8 mouse cellular contexts compared by ENCODE assay signal in the genomic region with DNA sequence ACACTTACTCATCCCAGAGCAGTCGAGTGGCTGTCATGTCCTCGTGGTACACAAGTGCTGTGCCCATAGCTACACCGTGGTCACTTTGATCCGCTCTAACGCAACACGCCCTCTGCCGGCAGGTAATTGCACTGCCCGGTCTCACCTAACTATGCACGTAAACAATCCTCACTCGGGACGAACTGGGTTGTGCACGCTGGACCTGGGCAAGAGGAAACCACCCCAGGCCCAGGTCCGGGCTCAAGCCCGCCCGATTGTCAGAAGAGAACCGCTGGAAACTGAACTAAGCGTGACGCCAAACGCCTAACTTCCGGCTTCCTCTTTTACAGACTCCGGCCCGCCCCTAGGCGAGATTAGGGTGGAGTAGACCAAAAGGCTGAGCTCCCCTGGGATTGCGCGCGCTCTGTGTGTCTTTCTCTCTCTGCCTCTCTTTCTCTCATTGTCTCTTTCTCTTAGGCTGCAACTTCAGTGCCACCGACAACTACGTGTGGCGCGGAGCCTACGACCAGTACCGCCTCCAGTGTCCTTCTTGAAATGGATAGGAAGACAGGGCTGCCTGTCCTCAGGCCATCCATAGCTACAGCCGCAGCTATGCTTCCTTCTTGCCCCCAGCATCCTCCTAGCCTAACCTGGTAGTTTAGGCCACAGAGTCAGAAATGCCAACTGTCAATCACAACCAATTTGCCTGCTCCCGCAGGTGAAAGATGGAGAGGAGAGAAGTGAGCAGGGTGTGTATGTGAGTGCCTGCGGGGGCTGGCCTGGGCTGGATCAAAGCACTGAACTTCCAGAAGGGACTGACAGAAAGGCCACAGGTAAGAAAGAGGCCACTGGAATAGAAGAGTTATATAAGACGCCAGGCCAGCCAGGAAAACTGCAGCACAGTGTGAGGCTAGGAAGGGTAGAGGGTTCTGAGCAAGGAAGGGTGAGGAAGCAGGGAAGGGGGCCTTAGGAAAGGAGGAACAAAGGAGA. TPM values are rescaled to one million over a fixed set of nuclear protein-coding genes. Genes with fewer than 3 reads are reported as not detected.
DNase-seq lines count a peak whose midpoint lies in the region; ATAC-seq and TF ChIP-seq lines count a peak whose summit lies in the region.

A gene (minus strand): TSS at position 319 of the 969 bp plus-strand sequence.

- ATAC-seq in hindbrain, embryonic 11.5 days (ENCODE audit: low FRiP score): peak; percentile 91
- peak; percentile 88 for ATAC-seq in lung, postnatal 0 days

- no peaks in the 10 kb centered on the region for H3K36me3 ChIP-seq in hindbrain, embryonic 11.5 days (ENCODE audit: control insufficient read depth, insufficient read depth, low read length)
- H3K36me3 ChIP-seq in lung, postnatal 0 days (ENCODE audit: insufficient read depth, low read length): no peaks in the 10 kb centered on the region

- H3K4me3 ChIP-seq in hindbrain, embryonic 11.5 days (ENCODE audit: low read depth, low read length): peak within 1 kb of the TSS; percentile 55
- H3K4me3 ChIP-seq in lung, postnatal 0 days (ENCODE audit: low read depth, low read length): peak within 1 kb of the TSS; percentile 51

- no peak; the same call in 1 of the 2 replicates for TF ChIP-seq EP300 in lung, postnatal 0 days (IDR thresholded peaks at IDR 0.05)

- peak; percentile 96 for TF ChIP-seq CTCF in lung, postnatal 0 days (IDR thresholded peaks at IDR 0.05)

- DNase-seq in NIH3T3 (ENCODE audit: low read depth): peak; percentile 89
- peak; percentile 94 to 97 for DNase-seq in cerebellum, postnatal 10 days
- DNase-seq in frontal cortex, postnatal 10 days (ENCODE audit: low spot score in 2 of 2): peak; percentile 70 to 75
- DNase-seq in hindbrain, embryonic 11.5 days (ENCODE audit: low spot score): peak; percentile 92
- DNase-seq in layer of hippocampus, postnatal 10 days (ENCODE audit: low spot score in 2 of 2): peak; percentile 83 to 86
- peak; percentile 89 for DNase-seq in lung, postnatal 0 days (ENCODE audit: low spot score)
- peak; percentile 62 for DNase-seq in ovary, postnatal 10 days (ENCODE audit: low spot score)
- DNase-seq in thymus, postnatal 10 days (ENCODE audit: low spot score in 2 of 2): peak; percentile 62 to 75

- H3K27me3 ChIP-seq in hindbrain, embryonic 11.5 days (ENCODE audit: control insufficient read depth, insufficient read depth, low read length): no peaks in the 10 kb centered on the region
- no peaks in the 10 kb centered on the region for H3K27me3 ChIP-seq in lung, postnatal 0 days (replicated peaks; ENCODE audit: insufficient read depth, low read length)

- H3K9me3 ChIP-seq in hindbrain, embryonic 11.5 days (ENCODE audit: control insufficient read depth, low read length): no peaks in the 10 kb centered on the region
- no peaks in the 10 kb centered on the region for H3K9me3 ChIP-seq in lung, postnatal 0 days (ENCODE audit: low read length)

- H3K9ac ChIP-seq in hindbrain, embryonic 11.5 days (ENCODE audit: low read depth, low read length): peak within 1 kb of the TSS; percentile 82
- peak within 1 kb of the TSS; percentile 68 for H3K9ac ChIP-seq in lung, postnatal 0 days (replicated peaks; ENCODE audit: low read depth)

- peaks cover 6% of the 10 kb centered on the region for H3K4me1 ChIP-seq in hindbrain, embryonic 11.5 days (replicated peaks; ENCODE audit: control insufficient read depth, insufficient read depth, low read length)
- peaks cover 12% of the 10 kb centered on the region; the same call in 1 of the 2 replicates for H3K4me1 ChIP-seq in lung, postnatal 0 days (ENCODE audit: insufficient read depth, low read depth, low read length)

- H3K4me2 ChIP-seq in hindbrain, embryonic 11.5 days (replicated peaks; ENCODE audit: low read depth, low read length): peak within 1 kb of the TSS; percentile 58
- peak within 1 kb of the TSS; percentile 60 for H3K4me2 ChIP-seq in lung, postnatal 0 days (replicated peaks; ENCODE audit: low read depth, low read length)

- 3% methylated on average over 36 of the region's 36 CpGs for whole genome bisulfite sequencing in hindbrain, embryonic 11.5 days
- 3% methylated on average over 36 of the region's 36 CpGs for WGBS in lung, postnatal 0 days

- H3K27ac ChIP-seq in hindbrain, embryonic 11.5 days (ENCODE audit: low read depth, low read length): peak within 1 kb of the TSS; percentile 76
- H3K27ac ChIP-seq in lung, postnatal 0 days (ENCODE audit: low read length): peak within 1 kb of the TSS; percentile 78

RNA-seq across cellular contexts. Expression of the gene that starts here (rescaled TPM):
- polyA plus RNA-seq in hindbrain, embryonic 11.5 days (2014; fragmentation: Nextera tagmentation; extraction: Ambion mirVana): 9.4 and 10.7 TPM in 2 replicates
- total RNA-seq in layer of hippocampus, postnatal 10 days (2021): 10 to 100 TPM; 17.2 to 19.4 TPM
- polyA plus RNA-seq in lung, postnatal 0 days (2015; fragmentation: Nextera tagmentation; extraction: Ambion mirVana): 14.8 and 15.1 TPM in 2 replicates

Comparison
In these comparisons a context has a peak if more than half of its experiments do, and no peak if none do; other contexts are left out.
1. Peak in every context shown above with its lines: DNase-seq, ATAC-seq, H3K4me3 ChIP-seq and H3K27ac ChIP-seq.